Mouse (Mus musculus): ENCODE results near the gene Gm28048.

DNA sequence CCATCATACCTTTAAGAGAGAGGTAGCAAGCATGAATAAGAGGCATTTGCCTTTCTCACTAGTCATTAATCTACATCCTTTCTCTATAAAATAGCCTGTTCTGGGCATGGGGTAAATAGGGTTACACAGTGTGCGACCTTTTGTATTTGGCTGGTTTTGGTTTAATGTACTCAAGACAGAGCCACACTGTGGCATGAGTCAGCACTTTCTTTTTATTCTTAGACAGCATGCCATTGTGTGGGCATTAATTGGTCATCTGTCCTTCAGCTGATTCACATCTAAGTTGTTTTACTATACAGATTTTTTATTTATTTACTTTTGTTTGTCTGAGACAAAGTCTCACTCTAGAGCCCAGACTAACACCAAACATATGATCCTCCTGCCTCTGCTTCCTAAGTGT is 189.7 kb downstream of the Gm28048 start:
- no peak for TF ChIP-seq CTCF (IDR thresholded peaks at IDR 0.05; ENCODE audit: low read depth)
- no peak for TF ChIP-seq EP300 (IDR thresholded peaks at IDR 0.05; ENCODE audit: low read depth)

Measured in liver, embryonic 14.5 days (tissue).